Mouse (Mus musculus) neural tube, embryonic 15.5 days (tissue): ENCODE measurements around the gene Foxc2. TPM values are rescaled to one million over a fixed set of nuclear protein-coding genes. Genes with fewer than 3 reads are reported as not detected.
"Not testable (repeated sequence)": the region's sequence is repeated elsewhere in the genome, so short reads cannot be mapped to it uniquely, and the experiment has no call there.

Experiments used
- ATAC-seq: fragments of 200-750 bp; cut with Nextera tagmentation; 2 replicates; pipeline ENCODE4 v1.8.0; 2017; ENCODE audit warnings: mild to moderate bottlenecking, moderate TSS enrichment, moderate library complexity; ENCODE audit not compliant: low FRiP score
- H3K27ac ChIP-seq: fragments of 300-500 bp; sonication (generic); replicated peaks from 2 replicates; pipeline ENCODE4 v1.5.1; 2015; ENCODE audit warnings: mild to moderate bottlenecking, inconsistent platforms
- H3K27me3 ChIP-seq: fragments of 300-500 bp; sonication (generic); replicated peaks from 2 replicates; pipeline ENCODE4 v1.6.1; 2015; ENCODE audit warnings: inconsistent platforms
- H3K36me3 ChIP-seq: fragments of 300-500 bp; sonication (generic); 2 replicates; pipeline ENCODE4 v1.6.1; 2015; ENCODE audit warnings: inconsistent platforms
- H3K4me1 ChIP-seq: fragments of 300-500 bp; sonication (generic); 2 replicates; pipeline ENCODE4 v1.6.1; 2015; ENCODE audit warnings: inconsistent platforms
- H3K4me2 ChIP-seq: fragments of 300-500 bp; sonication (generic); 2 replicates; pipeline ENCODE4 v1.6.1; 2015; ENCODE audit warnings: inconsistent platforms, mild to moderate bottlenecking, moderate library complexity
- H3K4me3 ChIP-seq: fragments of 300-500 bp; sonication (generic); replicated peaks from 2 replicates; pipeline ENCODE4 v1.5.1; 2015; ENCODE audit warnings: mild to moderate bottlenecking, inconsistent platforms
- H3K9ac ChIP-seq: fragments of 300-500 bp; sonication (generic); replicated peaks from 2 replicates; pipeline ENCODE4 v1.6.1; 2015; ENCODE audit warnings: mild to moderate bottlenecking, inconsistent platforms
- H3K9me3 ChIP-seq: fragments of 300-500 bp; sonication (generic); replicated peaks from 2 replicates; pipeline ENCODE4 v1.6.1; 2016; ENCODE audit warnings: inconsistent platforms
- WGBS: fragments of 180-500 bp; shearing (Covaris S2); methylation state at CpG from one replicate; pipeline ENCODE4 v1.1.7; 2015; ENCODE audit warnings: mixed read lengths; 5-methylcytosine and 5-hydroxymethylcytosine counted together
- polyA plus RNA-seq: library from polyadenylated mRNA; unstranded; fragments of >200 nt; fragmentation: Nextera tagmentation; extraction: Ambion mirVana; gene quantifications from 2 replicates; pipeline ENCODE4 v1.2.1, GENCODE M21; 2015

Foxc2 gene
- polyA plus RNA-seq, 1 experiment from 2014 or later: 3.4 TPM

GRCm38 (mm10) chr8:121134102-121134501, 18.1 kb downstream of the Foxc2 start:
- no peak for ATAC-seq
- peaks cover 51% of the 10 kb centered on the region for H3K27me3 ChIP-seq

GRCm38 (mm10) chr8:121134512-121134911, 18.5 kb downstream of the Foxc2 start:
- Histone ChIP-seq H3K27ac (no peak overlapping the region), H3K36me3 (no peaks in the 10 kb centered on the region), H3K9me3 (no peaks in the 10 kb centered on the region), H3K4me3 (no peak overlapping the region), H3K4me2 (no peak overlapping the region), H3K4me1 (no peaks in the 10 kb centered on the region), H3K27me3 (peaks cover 47% of the 10 kb centered on the region), H3K9ac (no peak overlapping the region)
- 89% methylated on average over 11 of the region's 11 CpGs for WGBS
- ATAC-seq: no peak

More at GRCm38 (mm10) chr8:121134102-121134501, 18.1 kb downstream of the Foxc2 start:
- H3K4me3 ChIP-seq: no peak overlapping the region
- no peak overlapping the region for H3K9ac ChIP-seq
- H3K4me2 ChIP-seq: no peak overlapping the region
- H3K27ac ChIP-seq: no peak overlapping the region
- no peaks in the 10 kb centered on the region for H3K9me3 ChIP-seq
- 87% methylated on average over 10 of the region's 10 CpGs for WGBS
- no peaks in the 10 kb centered on the region for H3K36me3 ChIP-seq
- H3K4me1 ChIP-seq: no peaks in the 10 kb centered on the region

DNA sequence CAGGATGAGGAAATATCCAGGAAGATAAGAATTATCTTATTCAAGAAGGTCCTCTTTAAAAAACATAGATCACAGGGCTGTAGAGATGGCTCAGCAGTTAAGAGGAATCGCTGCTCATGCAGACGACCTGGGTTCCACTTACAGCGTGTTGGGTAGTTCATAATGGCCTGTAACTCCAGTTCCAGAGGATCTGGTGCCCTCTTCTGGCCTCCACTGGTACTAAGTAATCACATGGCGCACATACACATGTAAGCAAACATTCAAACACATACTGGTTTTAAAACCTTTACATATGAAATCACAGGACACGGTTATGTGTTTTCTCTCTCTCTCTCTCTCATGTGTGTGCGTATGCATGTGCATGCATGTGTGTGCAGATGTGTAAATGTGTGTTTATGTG, 20.9 kb downstream of the Foxc2 start:
- Histone ChIP-seq H3K9me3 (no peaks in the 10 kb centered on the region), H3K4me3 (no peak overlapping the region), H3K36me3 (no peaks in the 10 kb centered on the region), H3K27ac (no peak overlapping the region), H3K4me1 (no peaks in the 10 kb centered on the region), H3K9ac (no peak overlapping the region), H3K4me2 (no peak overlapping the region), H3K27me3 (peaks cover 34% of the 10 kb centered on the region)
- 93% methylated on average over 6 of the region's 6 CpGs for WGBS
- no peak for ATAC-seq

DNA sequence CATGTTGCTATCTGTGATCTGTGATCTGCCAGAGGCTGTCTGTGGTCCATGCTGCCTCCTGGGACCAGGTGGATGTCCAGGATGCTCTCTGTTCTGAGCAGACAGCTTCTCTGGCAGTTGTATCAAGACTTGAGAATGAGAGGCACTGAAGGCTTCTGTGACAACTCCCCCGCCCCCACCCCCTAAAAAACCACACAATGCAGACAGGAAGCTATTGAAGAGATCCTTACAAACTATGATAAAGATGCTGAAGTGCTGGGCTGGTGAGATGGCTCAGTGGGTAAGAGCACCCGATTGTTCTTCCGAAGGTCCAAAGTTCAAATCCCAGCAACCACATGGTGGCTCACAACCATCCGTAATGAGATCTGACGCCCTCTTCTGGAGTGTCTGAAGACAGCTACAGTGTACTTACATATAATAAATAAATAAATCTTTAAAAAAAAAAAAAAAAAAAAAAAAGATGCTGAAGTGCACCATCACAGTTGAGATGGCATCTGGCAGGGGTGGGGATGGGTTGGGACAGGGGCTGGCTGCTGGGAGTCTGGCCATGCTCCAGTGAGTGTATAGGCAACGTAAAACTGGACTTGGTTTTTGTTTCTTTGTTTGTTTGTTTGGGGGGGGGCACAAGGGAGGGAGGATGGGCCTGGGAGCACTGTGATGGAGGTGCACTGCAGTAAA, 29.6 kb downstream of the Foxc2 start:
- H3K9me3 ChIP-seq, H3K4me1 ChIP-seq, H3K9ac ChIP-seq, H3K27ac ChIP-seq, ATAC-seq, H3K4me2 ChIP-seq, H3K4me3 ChIP-seq, H3K36me3 ChIP-seq: not testable (repeated sequence)
- H3K27me3 ChIP-seq: peaks cover 20% of the 10 kb centered on the region
- 77% methylated on average over 4 of the region's 6 CpGs for WGBS

- no peak overlapping the region for H3K27ac ChIP-seq
Observed at GRCm38 (mm10) chr8:121148573-121149083, 32.7 kb downstream of the Foxc2 start.

GRCm38 (mm10) chr8:121152394-121152793, 36.4 kb downstream of the Foxc2 start:
- Histone ChIP-seq H3K4me3 (no peak overlapping the region), H3K27me3 (peaks cover 14% of the 10 kb centered on the region), H3K4me2 (no peak overlapping the region), H3K9ac (no peak overlapping the region), H3K4me1 (peaks cover 4% of the 10 kb centered on the region; the same call in 1 of the 2 replicates), H3K36me3 (no peaks in the 10 kb centered on the region), H3K27ac (no peak overlapping the region), H3K9me3 (no peaks in the 10 kb centered on the region)
- no peak for ATAC-seq
- 69% methylated on average over 12 of the region's 12 CpGs for WGBS

More at GRCm38 (mm10) chr8:121148573-121149083, 32.7 kb downstream of the Foxc2 start:
- H3K4me2 ChIP-seq: no peak overlapping the region
- ATAC-seq: no peak
- no peaks in the 10 kb centered on the region for H3K9me3 ChIP-seq
- no peaks in the 10 kb centered on the region for H3K36me3 ChIP-seq
- WGBS: 8% methylated on average over 8 of the region's 8 CpGs
- no peak overlapping the region for H3K9ac ChIP-seq
- peaks cover 4% of the 10 kb centered on the region; the same call in 1 of the 2 replicates for H3K4me1 ChIP-seq
- H3K4me3 ChIP-seq: no peak overlapping the region
- peaks cover 9% of the 10 kb centered on the region for H3K27me3 ChIP-seq

- Histone ChIP-seq H3K9me3 (no peaks in the 10 kb centered on the region), H3K36me3 (no peaks in the 10 kb centered on the region), H3K4me3 (no peak overlapping the region), H3K27ac (no peak overlapping the region), H3K27me3 (0 out of 2 replicates have a peak, but pooled peaks cover 9% of the 10 kb centered on the region), H3K9ac (no peak overlapping the region), H3K4me1 (no peaks in the 10 kb centered on the region), H3K4me2 (no peak overlapping the region)
- no peak for ATAC-seq
- 93% methylated on average over 7 of the region's 7 CpGs for WGBS
Observed at GRCm38 (mm10) chr8:121156990-121157491, 41.1 kb downstream of the Foxc2 start.

DNA sequence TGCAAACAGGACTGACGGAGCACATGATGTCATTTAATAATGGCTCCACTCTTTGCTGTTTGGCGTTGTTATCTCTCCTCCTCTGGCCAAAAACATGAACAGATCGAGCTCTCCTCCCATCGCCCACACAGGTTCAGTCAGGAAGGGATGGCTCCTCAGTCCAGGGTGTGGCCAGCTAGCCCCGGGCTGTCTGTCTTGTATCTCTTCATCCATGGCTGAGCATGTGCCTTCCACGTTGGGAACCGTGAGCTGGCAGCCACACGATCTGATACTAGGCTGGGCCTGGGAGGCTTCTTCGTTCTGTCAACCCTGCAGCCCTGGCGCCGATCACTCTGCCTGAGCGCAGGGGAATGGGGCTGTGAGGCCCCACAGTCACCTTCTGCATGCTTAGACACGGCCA, 42.8 kb downstream of the Foxc2 start:
- Histone ChIP-seq H3K4me3 (no peak overlapping the region), H3K9me3 (no peaks in the 10 kb centered on the region), H3K4me2 (no peak overlapping the region), H3K27me3 (0 out of 2 replicates have a peak, but pooled peaks cover 9% of the 10 kb centered on the region), H3K36me3 (no peaks in the 10 kb centered on the region), H3K9ac (no peak overlapping the region), H3K4me1 (0 out of 2 replicates have a peak, but pooled peaks cover under 1% of the 10 kb centered on the region), H3K27ac (no peak overlapping the region)
- no peak for ATAC-seq
- WGBS: 83% methylated on average over 13 of the region's 13 CpGs

GRCm38 (mm10) chr8:121161437-121161836, 45.5 kb downstream of the Foxc2 start:
- Histone ChIP-seq H3K4me1 (0 out of 2 replicates have a peak, but pooled peaks cover 7% of the 10 kb centered on the region), H3K27ac (no peak overlapping the region), H3K9me3 (no peaks in the 10 kb centered on the region), H3K27me3 (0 out of 2 replicates have a peak, but pooled peaks cover 3% of the 10 kb centered on the region), H3K4me2 (no peak overlapping the region), H3K36me3 (no peaks in the 10 kb centered on the region), H3K4me3 (no peak overlapping the region), H3K9ac (no peak overlapping the region)
- WGBS: 94% methylated on average over 5 of the region's 5 CpGs
- ATAC-seq: no peak

DNA sequence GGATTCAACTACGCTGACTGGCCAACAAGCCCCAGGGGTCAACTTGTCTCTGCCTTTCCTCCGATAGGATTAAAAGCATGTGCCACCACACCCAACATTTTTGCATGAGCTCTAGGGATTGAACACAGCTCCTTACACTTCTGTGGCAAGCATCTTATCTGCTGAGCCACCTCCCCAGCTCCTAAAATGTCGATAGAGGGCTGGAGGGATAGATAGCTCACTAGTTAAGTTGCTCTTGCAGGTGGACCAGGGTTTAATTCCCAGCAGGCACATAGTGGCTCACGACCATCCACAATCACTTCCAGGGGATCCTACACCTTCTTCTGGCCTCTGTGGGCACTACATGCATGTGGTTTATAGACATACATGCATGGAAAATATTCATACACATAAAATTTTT, 46.4 kb downstream of the Foxc2 start:
- no peak overlapping the region for H3K9ac ChIP-seq
- 0 out of 2 replicates have a peak, but pooled peaks cover 7% of the 10 kb centered on the region for H3K4me1 ChIP-seq
- H3K4me3 ChIP-seq: no peak overlapping the region
- H3K4me2 ChIP-seq: no peak overlapping the region
- no peak overlapping the region for H3K27ac ChIP-seq
- ATAC-seq: no peak
- no peaks in the 10 kb centered on the region for H3K9me3 ChIP-seq
- WGBS: 86% methylated on average over 4 of the region's 4 CpGs
- H3K36me3 ChIP-seq: no peaks in the 10 kb centered on the region
- H3K27me3 ChIP-seq: 0 out of 2 replicates have a peak, but pooled peaks cover under 1% of the 10 kb centered on the region

- Histone ChIP-seq H3K4me1 (0 out of 2 replicates have a peak, but pooled peaks cover 7% of the 10 kb centered on the region), H3K27me3 (no peaks in the 10 kb centered on the region), H3K4me2 (no peak overlapping the region), H3K9me3 (no peaks in the 10 kb centered on the region), H3K9ac (no peak overlapping the region), H3K36me3 (no peaks in the 10 kb centered on the region), H3K4me3 (no peak overlapping the region), H3K27ac (no peak overlapping the region)
- 74% methylated on average over 11 of the region's 11 CpGs for WGBS
- no peak for ATAC-seq
Observed at GRCm38 (mm10) chr8:121162906-121163695, 47.1 kb downstream of the Foxc2 start.
